Mouse (Mus musculus): ENCODE measurements around the gene Aggf1.
A peak's percentile ranks its signal among the peaks of the same experiment; 100 is the strongest.
"Not testable (repeated sequence)": the region's sequence is repeated elsewhere in the genome, so short reads cannot be mapped to it uniquely, and the experiment has no call there.

Gene Aggf1

GRCm38 (mm10) chr13:95374701-95375553, at the start of gene Aggf1:
TSS of gene Aggf1 (minus strand) at chr13:95375352.
- DNase-seq: peak; percentile 94

GRCm38 (mm10) chr13:95424932-95425331, 49.8 kb upstream of the Aggf1 start:
- DNase-seq: no peak

- DNase-seq: peak; percentile 32 to 52
Measured at GRCm38 (mm10) chr13:95419204-95419749, 44.1 kb upstream of the Aggf1 start.

DNA sequence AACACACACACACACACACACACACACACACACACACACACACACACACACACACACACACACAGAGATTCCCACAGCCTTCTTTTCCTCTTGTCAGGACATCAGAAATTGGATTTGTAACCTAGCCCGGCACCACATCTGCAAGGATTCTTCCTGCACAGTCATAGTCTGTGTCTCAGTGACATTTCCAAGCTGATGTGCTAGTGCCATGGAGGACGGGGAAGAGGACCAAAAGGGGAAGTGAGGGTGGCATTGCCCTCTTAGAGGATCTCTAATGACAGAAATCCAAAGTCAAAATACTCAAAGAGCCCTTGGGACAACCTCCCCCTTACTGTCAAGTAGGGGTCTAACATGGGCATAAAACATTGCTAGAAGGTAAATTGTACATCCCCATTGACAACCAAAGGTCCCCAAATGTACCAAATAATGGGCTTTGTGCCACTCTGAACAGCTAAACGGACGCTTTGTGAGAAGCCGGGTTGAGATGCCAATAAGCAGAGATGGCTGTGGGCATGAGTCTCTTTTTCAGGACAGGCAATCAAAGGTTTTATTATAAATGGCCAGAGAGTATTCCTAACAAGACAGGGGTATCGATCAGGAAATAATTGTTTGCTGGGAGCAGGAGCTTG, 43.5 kb upstream of the Aggf1 start:
- no peak for DNase-seq

DNA sequence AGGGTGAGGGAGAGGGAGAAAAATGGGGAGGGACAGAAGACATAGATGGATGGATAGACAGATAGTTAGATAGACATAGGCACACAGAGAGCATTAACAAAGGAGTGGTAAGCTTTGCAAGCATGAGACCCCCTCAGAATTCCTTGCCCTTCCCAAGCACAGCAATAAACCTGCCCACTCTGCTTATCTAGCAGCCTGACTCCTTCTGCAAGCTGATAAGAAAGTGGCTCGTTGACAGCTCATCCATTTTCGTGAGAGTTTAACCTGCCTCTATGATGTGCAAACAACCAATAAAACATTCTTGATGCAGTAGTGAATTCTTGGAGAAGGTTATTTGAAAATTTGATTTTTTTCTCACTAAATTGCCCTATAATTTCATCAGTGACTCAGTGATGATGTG, 37.1 kb upstream of the Aggf1 start:
- no peak for DNase-seq

GRCm38 (mm10) chr13:95393242-95393641, 18.1 kb upstream of the Aggf1 start:
- DNase-seq: no peak

DNA sequence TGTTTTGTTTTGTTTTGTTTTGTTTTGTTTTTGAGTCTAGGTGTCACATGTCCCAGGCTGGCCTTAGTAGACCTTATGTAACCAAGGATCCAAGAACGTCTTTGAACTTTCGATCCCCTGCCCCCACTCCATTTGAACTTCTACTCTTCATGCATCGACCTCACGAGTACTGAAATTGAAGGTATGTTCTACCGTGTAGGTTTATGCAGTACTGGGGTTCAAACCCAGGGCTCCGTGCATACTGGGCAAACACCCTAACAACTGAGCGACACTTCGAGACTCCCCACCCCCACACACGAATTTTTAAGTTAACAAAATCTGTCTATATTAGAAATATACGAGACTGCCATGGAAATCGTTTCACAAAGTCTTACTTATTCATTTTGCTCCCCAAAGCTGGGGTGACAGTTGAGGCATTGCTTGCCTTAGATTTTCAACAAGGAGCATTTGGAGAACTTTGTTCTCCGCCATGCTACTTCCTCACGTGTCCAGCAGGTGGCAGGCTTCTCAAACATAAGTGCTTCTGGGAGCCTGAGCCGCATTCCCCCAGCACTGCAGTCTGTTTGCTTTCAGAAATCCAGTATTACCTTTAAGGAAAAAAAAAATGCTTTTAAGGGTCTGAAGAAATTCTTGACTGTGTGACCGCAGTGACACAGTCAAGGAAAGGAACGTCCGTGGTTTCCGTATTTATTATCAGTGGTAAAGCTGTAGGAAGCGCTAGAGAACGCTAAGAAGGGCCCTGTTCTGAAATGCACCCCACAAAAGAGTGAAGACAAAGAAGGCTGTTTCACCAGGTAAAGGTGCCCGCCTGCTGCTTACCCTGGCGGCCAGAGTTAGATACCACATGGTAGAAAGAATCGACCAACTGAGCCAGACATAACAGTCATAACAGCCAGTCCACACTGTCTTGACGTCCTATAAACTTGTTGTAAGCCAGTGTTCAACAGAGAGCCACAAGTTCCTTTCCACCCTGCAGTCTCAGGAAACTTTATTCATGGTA, 15.0 kb upstream of the Aggf1 start:
- DNase-seq: peak; percentile 88 to 90

DNA sequence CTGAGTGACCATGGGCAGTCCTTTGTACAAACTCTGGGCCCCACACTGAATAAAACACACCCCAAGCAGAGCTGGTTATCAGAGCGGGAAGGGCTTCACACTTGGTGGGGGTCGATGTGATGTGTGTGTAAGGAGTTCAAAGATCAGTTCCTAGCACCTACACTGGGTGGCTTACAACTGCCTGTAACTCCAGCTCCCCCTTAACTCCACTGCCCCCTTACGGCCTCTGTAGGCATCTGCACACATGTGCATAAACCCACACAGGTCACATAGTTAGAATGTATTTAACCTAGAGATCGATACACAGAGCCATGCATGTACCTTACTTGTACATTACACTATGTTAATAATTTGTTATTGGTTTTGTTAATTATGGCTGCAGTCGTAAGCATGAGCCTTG, 13.1 kb upstream of the Aggf1 start:
- no peak for DNase-seq

GRCm38 (mm10) chr13:95382418-95382817, 7.3 kb upstream of the Aggf1 start:
- no peak for DNase-seq

DNA sequence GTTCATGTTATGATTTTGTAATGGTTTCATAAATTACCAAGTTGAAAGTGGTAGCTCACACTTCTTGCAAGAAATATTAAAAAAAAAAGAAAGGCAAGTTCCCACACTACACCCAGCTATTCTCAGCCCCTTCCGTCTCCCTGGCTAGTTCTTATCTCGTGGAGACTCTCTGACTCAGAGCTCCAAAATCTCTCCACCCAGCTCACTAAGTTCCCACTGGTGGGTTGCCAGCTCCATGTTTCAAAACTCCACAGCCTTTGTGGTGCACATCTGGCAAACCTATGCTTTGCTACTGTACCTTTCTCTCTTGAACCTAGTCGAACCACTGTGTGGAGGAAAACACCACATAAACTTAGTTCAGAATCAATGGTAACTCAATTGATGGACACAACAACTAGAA, 3.5 kb upstream of the Aggf1 start:
- no peak for DNase-seq

- DNase-seq: not testable (repeated sequence)
Measured at GRCm38 (mm10) chr13:95376689-95377289, 1.6 kb upstream of the Aggf1 start.

GRCm38 (mm10) chr13:95375554-95375914, 382 bp upstream of the Aggf1 start:
- DNase-seq: no peak

DNA sequence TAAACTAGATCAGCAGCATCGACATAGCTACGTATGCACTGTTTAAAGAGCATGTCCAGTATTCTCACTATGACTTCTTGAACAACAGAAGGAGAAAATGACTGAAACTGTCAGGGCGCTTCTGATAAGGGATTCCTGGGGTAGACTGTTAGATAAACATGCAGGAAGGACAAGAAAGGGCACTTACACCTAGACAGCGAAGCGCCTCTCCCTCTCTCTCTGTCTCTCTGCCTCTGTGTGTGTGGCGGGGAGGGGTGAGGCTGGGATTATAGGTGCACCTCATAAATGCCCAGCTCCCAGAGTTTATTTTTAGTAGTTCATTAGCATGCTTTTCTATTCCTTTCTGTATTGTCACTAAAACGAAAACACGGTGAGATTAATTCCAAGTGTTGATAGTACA, 8.8 kb downstream of the Aggf1 start:
- DNase-seq: no peak

GRCm38 (mm10) chr13:95363440-95363839, 11.7 kb downstream of the Aggf1 start:
- no peak for DNase-seq

DNA sequence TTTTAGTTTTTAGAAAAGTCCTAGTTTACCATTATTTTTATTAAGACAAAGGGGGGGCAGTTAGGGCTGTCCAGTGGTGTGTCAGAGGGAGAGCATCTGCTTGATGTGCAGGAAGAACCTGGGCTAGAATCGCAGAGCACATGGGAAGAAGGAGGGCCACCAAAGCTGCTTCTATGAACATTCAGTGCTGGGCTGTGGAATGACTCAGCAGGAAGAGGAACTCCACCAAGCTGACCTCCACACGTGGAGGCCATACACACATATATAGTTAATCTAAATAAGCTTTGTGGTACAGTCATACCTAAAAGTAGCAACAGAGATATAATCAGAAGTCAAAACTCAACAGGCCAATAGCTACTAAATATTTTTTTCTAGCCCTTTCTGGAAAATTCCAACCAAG, 16.9 kb downstream of the Aggf1 start:
- DNase-seq: no peak

GRCm38 (mm10) chr13:95348476-95348875, 26.7 kb downstream of the Aggf1 start:
- peak in 1 of 2 experiments; percentile 21 for DNase-seq

DNA sequence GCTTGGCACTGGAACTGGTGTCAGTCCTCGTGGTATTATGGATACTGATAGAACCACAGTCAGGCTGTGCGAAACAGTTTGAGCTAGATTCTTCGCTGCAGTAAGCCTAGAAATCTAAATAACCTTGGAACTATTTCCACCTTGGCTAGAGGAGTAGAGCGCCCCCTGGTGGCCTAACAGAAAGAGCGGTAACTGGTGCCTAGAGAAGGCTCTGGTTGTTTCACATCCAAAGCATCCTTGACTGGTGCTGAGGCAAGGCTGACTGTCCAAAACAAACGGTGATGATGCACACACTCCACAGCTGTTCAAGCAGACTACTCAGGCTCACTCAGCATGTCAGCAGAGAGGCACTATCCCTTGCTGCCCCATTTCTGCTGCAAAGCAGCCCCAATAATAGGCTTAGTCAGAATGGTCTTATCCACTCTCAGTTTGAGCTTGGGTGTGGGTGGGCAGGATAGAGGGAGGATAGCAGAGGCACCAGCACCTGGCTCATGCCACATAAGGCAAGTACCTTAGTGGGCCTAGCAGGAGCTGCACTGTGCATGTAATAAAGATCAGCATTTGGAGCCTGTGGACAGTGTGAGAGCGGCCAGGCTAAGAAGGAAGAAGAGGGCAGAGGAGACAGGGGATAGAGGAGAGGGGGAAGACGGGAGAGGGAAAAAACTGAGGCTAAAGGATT, 28.0 kb downstream of the Aggf1 start:
- DNase-seq: peak; percentile 91 to 93

- no peak for DNase-seq
Measured at GRCm38 (mm10) chr13:95345869-95346268, 29.3 kb downstream of the Aggf1 start.

DNA sequence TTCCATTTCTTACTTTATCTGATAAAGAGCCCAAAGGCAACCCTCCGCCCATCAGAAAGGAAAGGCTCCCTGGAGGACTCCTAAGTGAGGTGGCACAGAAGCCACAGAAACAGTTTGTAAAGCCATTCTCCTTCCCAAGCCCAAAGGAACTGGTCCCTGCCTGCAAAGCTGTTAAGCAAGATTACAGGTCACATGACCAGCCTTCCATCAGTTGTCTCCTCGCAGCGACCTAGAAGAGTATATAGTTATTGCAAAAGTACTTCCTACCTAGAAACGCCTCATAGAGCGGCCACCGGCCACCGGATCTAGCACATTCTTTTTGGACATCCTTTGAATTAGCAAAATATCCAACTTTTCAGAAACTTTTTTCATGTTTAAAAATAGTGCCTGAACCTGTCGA, 31.7 kb downstream of the Aggf1 start:
- no peak for DNase-seq

- DNase-seq: peak; percentile 77 to 84
Measured at GRCm38 (mm10) chr13:95336122-95336677, 39.0 kb downstream of the Aggf1 start.

Data from cerebellum, postnatal 10 days (tissue).